Mouse (Mus musculus): ENCODE data around the gene Ghr. TPM values are rescaled to one million over a fixed set of nuclear protein-coding genes. Genes with fewer than 3 reads are reported as not detected.

Gene Ghr
- polyA plus RNA-seq, 1 experiment from 2014 or later, result 73.1 TPM

DNA sequence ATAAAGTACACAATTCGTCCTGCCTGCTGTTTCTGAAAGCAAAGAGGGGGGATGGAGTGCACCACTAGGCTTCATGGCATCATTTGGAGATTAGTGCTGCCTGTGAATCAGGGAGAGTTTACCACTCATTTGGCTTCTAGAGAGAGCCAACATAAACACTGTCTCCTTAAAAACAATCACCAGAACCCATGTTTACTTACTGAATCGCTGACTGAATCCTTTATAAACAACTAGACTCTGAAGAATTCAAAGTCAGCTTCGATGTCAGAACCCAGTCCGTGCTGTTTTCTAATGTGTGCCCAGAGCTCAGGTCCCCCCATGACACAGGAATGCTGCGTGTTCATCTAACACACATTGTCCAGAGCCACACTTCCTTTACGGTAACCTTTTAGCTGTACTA, 201.9 kb downstream of the Ghr start:
- H3K4me3 ChIP-seq (ENCODE audit: control insufficient read depth in 1 of 2, insufficient read depth in 1 of 2, low read depth in 1 of 2, low read length in 2 of 2), result no peak overlapping the region
- no peak for ATAC-seq (ENCODE audit: insufficient number of reproducible peaks, insufficient read depth, low FRiP score, low read depth)
- 73% methylated on average over 6 of the region's 6 CpGs for WGBS
- H3K36me3 ChIP-seq (ENCODE audit: control insufficient read depth, insufficient read depth, low read length), result no peaks in the 10 kb centered on the region
- H3K27me3 ChIP-seq (ENCODE audit: control insufficient read depth, insufficient read depth, low read length), result no peaks in the 10 kb centered on the region
- no peak overlapping the region for H3K9ac ChIP-seq (ENCODE audit: low read length)
- H3K4me1 ChIP-seq (ENCODE audit: control insufficient read depth in 2 of 2, insufficient read depth in 2 of 2, low read length in 2 of 2), result no peaks in the 10 kb centered on the region
- H3K9me3 ChIP-seq (ENCODE audit: control insufficient read depth, low read length), result no peaks in the 10 kb centered on the region
- H3K27ac ChIP-seq (replicated peaks in 1 of 2; ENCODE audit: control insufficient read depth in 1 of 2, insufficient read depth in 1 of 2, low read depth in 2 of 2, low read length in 2 of 2), result no peak overlapping the region
- H3K4me2 ChIP-seq (ENCODE audit: low read length), result no peak overlapping the region

DNA sequence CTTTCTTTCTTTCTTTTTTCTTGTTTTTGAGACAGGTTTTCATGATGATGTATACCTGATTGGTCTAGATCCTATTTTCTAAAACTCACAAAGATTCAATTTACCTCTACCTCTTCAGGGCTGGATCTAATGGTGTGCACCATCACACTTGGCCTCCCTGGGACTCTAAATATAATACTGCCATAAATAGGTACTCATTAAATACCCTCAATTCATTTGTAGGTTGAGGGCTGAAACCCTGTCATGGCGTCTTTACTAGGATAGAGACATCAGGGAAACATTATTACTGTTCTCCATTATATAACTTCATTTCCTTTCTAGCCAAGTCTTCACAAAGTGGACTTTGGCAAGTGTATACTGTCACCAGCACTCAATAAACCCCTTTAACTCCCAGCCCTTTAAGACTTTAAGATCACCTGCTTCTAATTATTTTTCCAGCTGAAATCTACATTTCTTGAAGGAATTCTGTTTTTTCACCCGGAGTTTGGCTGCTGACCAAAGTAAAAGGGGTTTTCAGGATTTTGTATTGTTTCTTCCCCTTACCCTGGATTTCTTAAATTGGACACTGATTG, 214.9 kb downstream of the Ghr start:
- no peak overlapping the region for H3K4me2 ChIP-seq (ENCODE audit: low read length)
- H3K4me1 ChIP-seq (ENCODE audit: control insufficient read depth in 2 of 2, insufficient read depth in 2 of 2, low read length in 2 of 2), result no peaks in the 10 kb centered on the region
- ATAC-seq (ENCODE audit: insufficient number of reproducible peaks, insufficient read depth, low FRiP score, low read depth), result no peak
- no peak overlapping the region for H3K9ac ChIP-seq (ENCODE audit: low read length)
- no peak overlapping the region for H3K4me3 ChIP-seq (ENCODE audit: control insufficient read depth in 1 of 2, insufficient read depth in 1 of 2, low read depth in 1 of 2, low read length in 2 of 2)
- H3K36me3 ChIP-seq (ENCODE audit: control insufficient read depth, insufficient read depth, low read length), result no peaks in the 10 kb centered on the region
- H3K27me3 ChIP-seq (ENCODE audit: control insufficient read depth, insufficient read depth, low read length), result no peaks in the 10 kb centered on the region
- H3K9me3 ChIP-seq (ENCODE audit: control insufficient read depth, low read length), result peaks cover 19% of the 10 kb centered on the region
- WGBS, result 72% methylated on average over 2 of the region's 2 CpGs
- no peak overlapping the region for H3K27ac ChIP-seq (replicated peaks in 1 of 2; ENCODE audit: control insufficient read depth in 1 of 2, insufficient read depth in 1 of 2, low read depth in 2 of 2, low read length in 2 of 2)

DNA sequence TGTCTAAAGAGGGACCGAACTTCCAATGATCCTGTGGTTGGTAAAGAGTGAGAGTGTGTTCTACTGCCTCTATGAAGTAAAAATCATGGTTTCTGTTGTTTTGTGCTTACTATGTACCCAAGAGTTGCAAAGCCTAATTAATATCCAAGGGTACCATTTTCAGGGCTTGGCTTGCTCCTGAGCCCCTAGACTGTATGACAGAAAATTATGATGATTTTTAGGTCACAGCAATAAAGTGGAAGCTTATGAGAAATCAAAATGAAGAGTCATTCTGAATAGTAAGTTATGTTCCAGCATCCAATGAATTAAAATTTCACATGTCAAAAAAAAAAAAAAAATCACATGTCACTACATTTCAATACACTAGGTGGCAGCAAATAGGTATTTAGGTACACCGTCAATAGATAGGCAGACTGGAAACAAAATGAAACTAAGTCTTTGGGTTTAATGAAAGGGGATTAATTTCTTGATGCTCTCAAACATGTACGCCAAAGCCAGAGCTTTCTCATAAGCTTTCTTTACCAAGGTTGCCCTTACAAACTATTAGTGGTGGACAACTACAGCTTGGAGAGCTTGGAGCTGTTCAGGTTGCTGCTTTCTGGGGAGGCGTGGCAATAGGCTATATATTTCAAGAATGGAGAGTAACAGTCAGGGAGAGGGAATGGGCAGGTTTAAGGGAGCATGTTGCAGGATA, 227.1 kb downstream of the Ghr start:
- H3K36me3 ChIP-seq (ENCODE audit: control insufficient read depth, insufficient read depth, low read length), result no peaks in the 10 kb centered on the region
- WGBS, result 55% methylated on average over 4 of the region's 4 CpGs
- ATAC-seq (ENCODE audit: insufficient number of reproducible peaks, insufficient read depth, low FRiP score, low read depth), result no peak
- no peak overlapping the region for H3K27ac ChIP-seq (replicated peaks in 1 of 2; ENCODE audit: control insufficient read depth in 1 of 2, insufficient read depth in 1 of 2, low read depth in 2 of 2, low read length in 2 of 2)
- peak overlapping the region; percentile 48; the same call in 1 of the 2 replicates for H3K9ac ChIP-seq (ENCODE audit: low read length)
- no peaks in the 10 kb centered on the region for H3K27me3 ChIP-seq (ENCODE audit: control insufficient read depth, insufficient read depth, low read length)
- peak overlapping the region; percentile 61 for H3K4me2 ChIP-seq (ENCODE audit: low read length)
- H3K4me3 ChIP-seq (ENCODE audit: control insufficient read depth in 1 of 2, insufficient read depth in 1 of 2, low read depth in 1 of 2, low read length in 2 of 2), result peak overlapping the region; percentile 26 to 30; a peak in 3 of 4 replicates
- peaks cover 0 to 4% of the 10 kb centered on the region in 2 experiments; a peak in 2 of 4 replicates for H3K4me1 ChIP-seq (ENCODE audit: control insufficient read depth in 2 of 2, insufficient read depth in 2 of 2, low read length in 2 of 2)
- H3K9me3 ChIP-seq (ENCODE audit: control insufficient read depth, low read length), result no peaks in the 10 kb centered on the region

DNA sequence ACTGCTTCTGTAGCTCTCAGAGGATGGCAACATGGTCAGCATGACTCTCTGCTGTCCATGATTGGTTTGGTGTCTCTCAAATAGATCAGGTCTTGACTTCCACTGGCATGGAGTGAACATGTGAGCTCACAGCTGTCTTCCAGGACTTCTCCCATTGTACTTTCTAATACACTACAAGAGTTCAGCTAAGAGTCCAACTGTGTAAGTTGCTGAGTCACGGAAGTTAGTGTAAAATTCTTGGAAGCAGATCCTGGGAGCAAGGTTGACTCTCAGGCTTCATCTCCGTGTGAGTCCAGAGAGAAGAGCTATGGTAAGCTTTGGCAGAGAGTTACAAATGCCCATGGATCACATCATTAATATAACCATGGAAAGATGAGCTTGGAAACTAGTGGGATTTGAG, 229.6 kb downstream of the Ghr start:
- no peaks in the 10 kb centered on the region for H3K36me3 ChIP-seq (ENCODE audit: control insufficient read depth, insufficient read depth, low read length)
- H3K4me3 ChIP-seq (ENCODE audit: control insufficient read depth in 1 of 2, insufficient read depth in 1 of 2, low read depth in 1 of 2, low read length in 2 of 2), result no peak overlapping the region
- no peak for ATAC-seq (ENCODE audit: insufficient number of reproducible peaks, insufficient read depth, low FRiP score, low read depth)
- H3K9me3 ChIP-seq (ENCODE audit: control insufficient read depth, low read length), result no peaks in the 10 kb centered on the region
- no peak overlapping the region for H3K4me2 ChIP-seq (ENCODE audit: low read length)
- H3K27me3 ChIP-seq (ENCODE audit: control insufficient read depth, insufficient read depth, low read length), result no peaks in the 10 kb centered on the region
- 83% methylated on average over 2 of the region's 2 CpGs for WGBS
- no peak overlapping the region for H3K9ac ChIP-seq (ENCODE audit: low read length)
- H3K27ac ChIP-seq (replicated peaks in 1 of 2; ENCODE audit: control insufficient read depth in 1 of 2, insufficient read depth in 1 of 2, low read depth in 2 of 2, low read length in 2 of 2), result no peak overlapping the region
- H3K4me1 ChIP-seq (ENCODE audit: control insufficient read depth in 2 of 2, insufficient read depth in 2 of 2, low read length in 2 of 2), result peaks cover 0 to 7% of the 10 kb centered on the region in 2 experiments; a peak in 2 of 4 replicates

DNA sequence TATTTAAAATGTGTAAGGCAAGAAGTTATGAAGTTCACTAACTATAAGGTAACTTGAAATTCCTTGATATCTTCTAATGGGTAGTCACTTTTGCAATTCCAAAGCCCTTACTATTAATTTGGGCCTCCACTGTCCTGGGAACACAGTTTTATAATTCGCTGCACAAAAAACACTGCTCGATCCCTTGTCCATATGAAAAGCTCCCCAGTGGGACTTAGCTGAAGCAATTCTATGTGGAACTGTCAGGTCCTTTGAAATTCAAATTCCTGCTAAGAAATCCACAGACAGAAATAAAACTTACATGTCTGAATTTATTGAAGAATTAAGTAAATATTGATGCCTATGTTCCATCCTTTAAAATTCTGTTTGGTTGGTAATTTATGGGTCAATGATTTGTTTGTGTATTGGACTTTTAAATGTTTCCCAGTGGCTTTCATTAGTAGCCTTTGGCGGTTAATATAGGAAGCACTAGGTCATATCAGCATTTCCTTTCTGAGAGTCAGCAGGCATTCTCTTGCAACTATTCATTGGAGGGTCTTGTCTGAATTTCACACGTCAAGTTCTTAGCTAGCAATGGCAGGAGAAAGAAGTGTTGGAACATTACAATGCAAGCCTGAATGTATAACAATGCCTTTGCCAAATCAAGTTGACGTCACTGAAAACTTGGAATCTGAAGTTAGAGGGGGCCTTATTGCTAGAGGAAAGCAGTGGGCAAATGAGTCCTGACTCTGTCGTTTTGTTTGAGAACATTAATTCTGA, 233.8 kb downstream of the Ghr start:
- Histone ChIP-seq H3K4me2 (ENCODE audit: low read length) (no peak overlapping the region), H3K27me3 (ENCODE audit: control insufficient read depth, insufficient read depth, low read length) (no peaks in the 10 kb centered on the region), H3K4me3 (ENCODE audit: control insufficient read depth in 1 of 2, insufficient read depth in 1 of 2, low read depth in 1 of 2, low read length in 2 of 2) (no peak overlapping the region), H3K36me3 (ENCODE audit: control insufficient read depth, insufficient read depth, low read length) (peaks cover 4% of the 10 kb centered on the region; the same call in 1 of the 2 replicates), H3K9ac (ENCODE audit: low read length) (no peak overlapping the region), H3K4me1 (ENCODE audit: control insufficient read depth in 2 of 2, insufficient read depth in 2 of 2, low read length in 2 of 2) (peaks cover 0 to 14% of the 10 kb centered on the region in 2 experiments; a peak in 2 of 4 replicates), H3K27ac (replicated peaks in 1 of 2; ENCODE audit: control insufficient read depth in 1 of 2, insufficient read depth in 1 of 2, low read depth in 2 of 2, low read length in 2 of 2) (no peak overlapping the region), H3K9me3 (ENCODE audit: control insufficient read depth, low read length) (no peaks in the 10 kb centered on the region)
- ATAC-seq (ENCODE audit: insufficient number of reproducible peaks, insufficient read depth, low FRiP score, low read depth), result no peak
- WGBS, result 57% methylated on average over 6 of the region's 6 CpGs

DNA sequence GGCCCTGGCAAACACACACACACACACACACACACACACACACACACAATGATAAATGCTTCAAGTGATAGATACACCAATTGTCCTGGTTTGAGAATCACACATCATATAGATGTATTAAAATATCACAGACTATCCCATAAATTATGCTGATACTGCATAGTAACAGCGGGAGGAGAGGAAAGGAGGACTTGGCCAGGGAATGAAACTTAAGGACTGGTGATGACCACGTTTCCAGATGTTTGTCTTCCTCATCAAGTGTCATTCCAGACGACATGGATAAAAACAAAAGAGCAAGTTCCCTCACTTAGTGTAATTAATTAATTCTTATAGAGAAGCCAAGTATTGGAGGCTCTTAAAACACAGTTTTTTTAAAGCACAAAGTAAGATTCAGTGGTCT, 236.6 kb downstream of the Ghr start:
- H3K4me2 ChIP-seq (ENCODE audit: low read length), result no peak overlapping the region
- no peak overlapping the region for H3K4me3 ChIP-seq (ENCODE audit: control insufficient read depth in 1 of 2, insufficient read depth in 1 of 2, low read depth in 1 of 2, low read length in 2 of 2)
- H3K4me1 ChIP-seq (ENCODE audit: control insufficient read depth in 2 of 2, insufficient read depth in 2 of 2, low read length in 2 of 2), result peaks cover 0 to 14% of the 10 kb centered on the region in 2 experiments; a peak in 2 of 4 replicates
- 84% methylated on average over 3 of the region's 3 CpGs for WGBS
- H3K9ac ChIP-seq (ENCODE audit: low read length), result no peak overlapping the region
- H3K36me3 ChIP-seq (ENCODE audit: control insufficient read depth, insufficient read depth, low read length), result peaks cover 14% of the 10 kb centered on the region
- H3K27ac ChIP-seq (replicated peaks in 1 of 2; ENCODE audit: control insufficient read depth in 1 of 2, insufficient read depth in 1 of 2, low read depth in 2 of 2, low read length in 2 of 2), result no peak overlapping the region
- H3K9me3 ChIP-seq (ENCODE audit: control insufficient read depth, low read length), result no peaks in the 10 kb centered on the region
- ATAC-seq (ENCODE audit: insufficient number of reproducible peaks, insufficient read depth, low FRiP score, low read depth), result no peak
- no peaks in the 10 kb centered on the region for H3K27me3 ChIP-seq (ENCODE audit: control insufficient read depth, insufficient read depth, low read length)

DNA sequence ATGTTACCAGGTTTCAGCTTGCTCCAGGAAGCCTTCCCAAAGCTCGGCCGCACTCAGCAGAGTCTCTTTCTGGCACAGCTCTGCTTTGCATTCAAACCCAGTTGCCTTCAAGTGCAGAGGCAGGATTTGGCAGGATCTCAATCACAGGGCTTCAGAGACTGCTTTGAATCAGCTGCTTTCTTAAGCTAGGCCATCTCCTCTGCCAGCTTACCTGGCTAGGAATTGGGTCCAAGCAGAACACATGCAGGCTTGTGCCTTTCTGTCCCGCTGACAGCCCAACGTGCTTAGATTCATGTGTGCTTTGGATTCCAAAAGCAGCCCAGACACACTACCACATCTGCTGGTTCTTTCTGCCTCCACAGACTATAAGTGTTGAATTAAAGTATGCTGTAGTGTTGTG, 238.7 kb downstream of the Ghr start:
- H3K27me3 ChIP-seq (ENCODE audit: control insufficient read depth, insufficient read depth, low read length), result no peaks in the 10 kb centered on the region
- no peak overlapping the region for H3K27ac ChIP-seq (replicated peaks in 1 of 2; ENCODE audit: control insufficient read depth in 1 of 2, insufficient read depth in 1 of 2, low read depth in 2 of 2, low read length in 2 of 2)
- H3K36me3 ChIP-seq (ENCODE audit: control insufficient read depth, insufficient read depth, low read length), result peaks cover 35% of the 10 kb centered on the region
- no peaks in the 10 kb centered on the region for H3K9me3 ChIP-seq (ENCODE audit: control insufficient read depth, low read length)
- no peak overlapping the region for H3K9ac ChIP-seq (ENCODE audit: low read length)
- no peak overlapping the region for H3K4me2 ChIP-seq (ENCODE audit: low read length)
- 89% methylated on average over 4 of the region's 4 CpGs for WGBS
- no peak for ATAC-seq (ENCODE audit: insufficient number of reproducible peaks, insufficient read depth, low FRiP score, low read depth)
- H3K4me1 ChIP-seq (ENCODE audit: control insufficient read depth in 2 of 2, insufficient read depth in 2 of 2, low read length in 2 of 2), result peaks cover 0 to 10% of the 10 kb centered on the region in 2 experiments; a peak in 2 of 4 replicates
- H3K4me3 ChIP-seq (ENCODE audit: control insufficient read depth in 1 of 2, insufficient read depth in 1 of 2, low read depth in 1 of 2, low read length in 2 of 2), result no peak overlapping the region

All from heart, embryonic 14.5 days (tissue).